Mouse (Mus musculus): ENCODE results near the gene Zp2. TPM values are rescaled to one million over a fixed set of nuclear protein-coding genes. Genes with fewer than 3 reads are reported as not detected.

Gene Zp2
- polyA plus RNA-seq, 1 experiment from 2014 or later: not detected

DNA sequence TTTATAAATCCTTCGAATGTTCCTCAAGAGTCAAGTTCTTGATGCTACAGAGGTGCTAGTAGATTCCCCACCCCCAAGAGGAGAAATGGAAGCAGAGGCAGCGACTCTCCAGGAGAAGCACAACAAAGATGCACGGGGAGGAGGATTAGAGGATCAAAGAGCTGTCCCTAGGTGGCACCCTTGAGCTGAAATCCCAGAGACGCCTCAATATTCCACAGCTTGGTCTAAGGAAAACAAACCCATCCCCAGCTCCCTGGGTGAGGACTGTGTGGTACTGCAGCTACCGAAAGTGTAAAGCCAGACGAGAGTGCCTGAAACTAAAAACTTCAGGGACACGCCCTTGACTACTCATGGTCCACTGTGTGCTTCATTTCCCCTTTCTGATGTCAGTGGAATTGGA is 47.2 kb downstream of the Zp2 start:
- Histone ChIP-seq H3K4me2 (ENCODE audit: low read depth, low read length) (no peak overlapping the region), H3K36me3 (ENCODE audit: control insufficient read depth, insufficient read depth) (no peaks in the 10 kb centered on the region), H3K9ac (ENCODE audit: low read depth, low read length) (no peak overlapping the region), H3K27ac (ENCODE audit: low read length) (no peak overlapping the region), H3K4me3 (ENCODE audit: low read depth, low read length) (no peak overlapping the region), H3K9me3 (replicated peaks; ENCODE audit: control insufficient read depth, low read length) (no peaks in the 10 kb centered on the region), H3K4me1 (ENCODE audit: control insufficient read depth, low read depth, low read length) (peaks cover under 1% of the 10 kb centered on the region), H3K27me3 (ENCODE audit: control insufficient read depth, insufficient read depth, low read depth, low read length) (peaks cover under 1% of the 10 kb centered on the region; the same call in 1 of the 2 replicates)
- ATAC-seq (ENCODE audit: low read depth): no peak
- WGBS (ENCODE audit: insufficient replicate concordance): 4% methylated on average over 7 of the region's 7 CpGs

GRCm38 (mm10) chr7:120095180-120095579 is 49.9 kb downstream of the Zp2 start, which contains the start of gene Dnah3:
Gene Dnah3, minus strand, starts transcription at chr7:120095280.
- Histone ChIP-seq H3K4me1 (ENCODE audit: control insufficient read depth, low read depth, low read length) (no peaks in the 10 kb centered on the region), H3K9ac (ENCODE audit: low read depth, low read length) (no peak within 1 kb of the TSS), H3K4me3 (ENCODE audit: low read depth, low read length) (no peak within 1 kb of the TSS), H3K27ac (ENCODE audit: low read length) (no peak within 1 kb of the TSS), H3K36me3 (ENCODE audit: control insufficient read depth, insufficient read depth) (no peaks in the 10 kb centered on the region), H3K27me3 (ENCODE audit: control insufficient read depth, insufficient read depth, low read depth, low read length) (no peaks in the 10 kb centered on the region), H3K4me2 (ENCODE audit: low read depth, low read length) (no peak within 1 kb of the TSS), H3K9me3 (replicated peaks; ENCODE audit: control insufficient read depth, low read length) (no peaks in the 10 kb centered on the region)
- 59% methylated on average over 6 of the region's 6 CpGs for WGBS (ENCODE audit: insufficient replicate concordance)
- ATAC-seq (ENCODE audit: low read depth): no peak

DNA sequence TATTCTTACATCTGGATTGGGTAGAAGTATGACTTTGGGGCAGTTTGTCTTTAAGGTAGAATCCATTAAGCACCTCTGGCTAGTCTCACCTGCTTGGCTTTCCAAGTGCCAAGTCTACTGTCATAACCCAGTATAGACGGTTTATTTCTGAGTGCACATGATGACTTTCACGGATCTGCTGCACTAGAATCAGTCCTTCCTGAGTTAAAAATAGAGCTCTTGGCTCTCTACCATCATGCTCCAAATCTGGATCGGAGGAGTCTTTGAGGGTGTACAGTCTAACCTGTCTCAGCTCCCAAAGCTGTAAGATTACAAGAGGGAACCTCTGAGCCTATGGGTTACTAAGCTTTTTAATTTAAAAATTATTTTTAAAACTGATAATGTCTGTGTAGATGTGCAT is 50.9 kb downstream of the Zp2 start:
- Histone ChIP-seq H3K36me3 (ENCODE audit: control insufficient read depth, insufficient read depth) (no peaks in the 10 kb centered on the region), H3K4me3 (ENCODE audit: low read depth, low read length) (no peak overlapping the region), H3K4me1 (ENCODE audit: control insufficient read depth, low read depth, low read length) (no peaks in the 10 kb centered on the region), H3K9ac (ENCODE audit: low read depth, low read length) (no peak overlapping the region), H3K27ac (ENCODE audit: low read length) (no peak overlapping the region), H3K27me3 (ENCODE audit: control insufficient read depth, insufficient read depth, low read depth, low read length) (no peaks in the 10 kb centered on the region), H3K9me3 (replicated peaks; ENCODE audit: control insufficient read depth, low read length) (no peaks in the 10 kb centered on the region), H3K4me2 (ENCODE audit: low read depth, low read length) (no peak overlapping the region)
- no peak for ATAC-seq (ENCODE audit: low read depth)
- 62% methylated on average over 3 of the region's 3 CpGs for WGBS (ENCODE audit: insufficient replicate concordance)

GRCm38 (mm10) chr7:120093033-120093432 is 52.1 kb downstream of the Zp2 start:
- no peak for ATAC-seq (ENCODE audit: low read depth)
- WGBS (ENCODE audit: insufficient replicate concordance): 44% methylated on average over 5 of the region's 5 CpGs
- Histone ChIP-seq H3K9me3 (replicated peaks; ENCODE audit: control insufficient read depth, low read length) (no peaks in the 10 kb centered on the region), H3K27me3 (ENCODE audit: control insufficient read depth, insufficient read depth, low read depth, low read length) (no peaks in the 10 kb centered on the region), H3K4me1 (ENCODE audit: control insufficient read depth, low read depth, low read length) (no peaks in the 10 kb centered on the region), H3K4me2 (ENCODE audit: low read depth, low read length) (no peak overlapping the region), H3K9ac (ENCODE audit: low read depth, low read length) (no peak overlapping the region), H3K36me3 (ENCODE audit: control insufficient read depth, insufficient read depth) (no peaks in the 10 kb centered on the region), H3K4me3 (ENCODE audit: low read depth, low read length) (no peak overlapping the region), H3K27ac (ENCODE audit: low read length) (no peak overlapping the region)

DNA sequence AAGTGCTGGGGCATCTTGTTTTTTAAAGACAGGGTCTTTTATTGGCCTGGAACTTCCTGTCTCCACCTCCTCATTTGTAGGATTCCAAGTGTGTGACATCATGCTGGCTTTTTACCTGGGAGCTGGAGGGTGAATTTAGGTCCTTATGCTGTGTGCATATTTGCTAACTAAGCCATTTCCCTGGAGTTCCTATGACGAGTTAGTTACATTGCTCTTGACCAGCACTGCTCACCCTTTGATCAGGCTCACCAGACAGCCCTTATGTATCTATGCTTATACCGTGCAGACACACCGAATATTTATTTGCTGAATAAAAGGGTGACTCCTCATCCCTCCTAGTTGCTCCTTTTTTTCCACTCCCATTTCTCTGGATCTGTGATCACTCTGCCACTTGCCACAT is 64.9 kb downstream of the Zp2 start:
- no peak for ATAC-seq (ENCODE audit: low read depth)
- Histone ChIP-seq H3K4me1 (ENCODE audit: control insufficient read depth, low read depth, low read length) (no peaks in the 10 kb centered on the region), H3K36me3 (ENCODE audit: control insufficient read depth, insufficient read depth) (no peaks in the 10 kb centered on the region), H3K9ac (ENCODE audit: low read depth, low read length) (no peak overlapping the region), H3K9me3 (replicated peaks; ENCODE audit: control insufficient read depth, low read length) (no peaks in the 10 kb centered on the region), H3K27me3 (ENCODE audit: control insufficient read depth, insufficient read depth, low read depth, low read length) (no peaks in the 10 kb centered on the region), H3K27ac (ENCODE audit: low read length) (no peak overlapping the region), H3K4me2 (ENCODE audit: low read depth, low read length) (no peak overlapping the region), H3K4me3 (ENCODE audit: low read depth, low read length) (no peak overlapping the region)
- WGBS (ENCODE audit: insufficient replicate concordance): 56% methylated on average over 3 of the region's 3 CpGs

Other genes starting within 250 kb of the Zp2 start
- gene Lyrm1, start 249.4 kb downstream of the Zp2 start, polyA plus RNA-seq (2015; fragmentation: Nextera tagmentation; extraction: Ambion mirVana): 2.7 and 2.8 TPM in 2 replicates
- gene Dcun1d3, start 249.0 kb downstream of the Zp2 start, polyA plus RNA-seq (2015; fragmentation: Nextera tagmentation; extraction: Ambion mirVana): 1.9 TPM in 2 replicates
- gene Dnah3, start 50.0 kb downstream of the Zp2 start, polyA plus RNA-seq (2015; fragmentation: Nextera tagmentation; extraction: Ambion mirVana): not detected in 2 replicates
- gene Tmem159, start 42.9 kb downstream of the Zp2 start, polyA plus RNA-seq (2015; fragmentation: Nextera tagmentation; extraction: Ambion mirVana): 2.2 and 3.0 TPM in 2 replicates
- 2.2 and 2.3 TPM in 2 replicates for gene Anks4b, start 28.6 kb upstream of the Zp2 start, polyA plus RNA-seq (2015; fragmentation: Nextera tagmentation; extraction: Ambion mirVana)
- gene Crym, start 56.8 kb upstream of the Zp2 start, polyA plus RNA-seq (2015; fragmentation: Nextera tagmentation; extraction: Ambion mirVana): 0.48 and 0.55 TPM in 2 replicates
- 0.02 and 0.04 TPM in 2 replicates for gene Abca14, start 58.7 kb upstream of the Zp2 start, polyA plus RNA-seq (2015; fragmentation: Nextera tagmentation; extraction: Ambion mirVana)
- gene Abca15, start 183.4 kb upstream of the Zp2 start, polyA plus RNA-seq (2015; fragmentation: Nextera tagmentation; extraction: Ambion mirVana): not detected in 2 replicates

Data from liver, embryonic 16.5 days (tissue).